Mouse (Mus musculus): Measurements from ENCODE around the gene Ncf1.

The Ncf1 gene

DNA sequence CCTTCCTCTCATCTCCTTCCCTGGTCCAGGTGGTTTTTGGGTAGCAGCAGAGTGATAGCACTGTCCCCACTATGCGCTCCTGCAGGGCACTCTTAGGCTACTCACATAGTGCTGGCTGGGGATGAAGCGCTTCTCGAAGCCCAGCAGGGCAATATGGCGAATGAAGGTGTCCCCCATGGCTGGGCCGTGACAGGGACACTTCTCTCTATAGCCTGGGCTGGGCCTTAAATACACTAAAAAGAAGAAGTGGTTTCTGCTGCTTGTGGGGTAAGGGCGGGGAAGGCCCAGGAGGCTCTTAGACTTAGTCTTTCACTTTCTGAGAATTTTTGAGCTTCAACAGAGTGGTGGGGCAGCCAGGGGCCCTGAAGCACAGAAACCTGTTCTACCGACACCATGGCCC lies at the start of gene Ncf1:
Gene Ncf1 (minus strand): TSS at position 235 of the 400 bp plus-strand sequence.
- no peak for DNase-seq (ENCODE audit: low read depth, low spot score)

DNA sequence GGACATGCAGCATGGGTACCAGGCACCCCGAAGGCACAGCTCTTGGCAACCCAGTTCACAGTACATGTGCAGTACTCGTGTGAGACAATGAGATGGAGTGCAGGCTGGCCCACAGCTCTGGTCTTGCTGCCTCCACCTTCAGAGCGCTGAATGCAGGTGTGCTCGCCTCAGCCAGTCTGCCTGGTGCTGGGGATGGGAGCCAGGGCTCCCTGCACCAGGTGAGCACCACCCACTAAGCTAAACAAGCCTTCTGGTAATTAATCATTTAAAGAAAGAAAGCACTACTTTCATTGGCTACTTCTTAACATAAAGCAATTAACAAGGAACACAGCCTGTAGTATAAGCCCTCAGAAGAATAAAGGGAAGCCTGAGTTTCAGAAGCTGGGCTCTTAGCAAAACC lies 47.7 kb upstream of the Ncf1 start:
- no peak for DNase-seq (ENCODE audit: low read depth, low spot score)

DNA sequence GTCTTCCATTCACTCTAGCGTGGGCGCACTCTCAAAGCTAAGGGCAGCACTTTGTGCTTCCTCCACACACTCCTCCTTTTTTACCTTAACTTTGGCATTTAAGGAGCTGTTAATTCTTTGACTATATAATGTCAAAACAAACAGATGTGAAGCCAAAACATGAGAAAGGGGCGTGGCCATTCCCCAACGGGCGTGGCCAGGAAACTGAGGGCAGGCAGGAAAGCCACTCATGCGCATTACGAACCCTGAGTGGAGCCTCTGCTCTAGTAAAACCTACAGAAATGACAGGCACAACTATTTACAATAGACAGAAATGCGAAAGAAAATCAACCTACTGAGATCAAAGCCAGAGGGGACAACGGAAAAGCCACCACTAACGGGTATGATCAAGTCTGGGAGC lies 46.1 kb upstream of the Ncf1 start:
- DNase-seq (ENCODE audit: low read depth, low spot score): no peak

DNA sequence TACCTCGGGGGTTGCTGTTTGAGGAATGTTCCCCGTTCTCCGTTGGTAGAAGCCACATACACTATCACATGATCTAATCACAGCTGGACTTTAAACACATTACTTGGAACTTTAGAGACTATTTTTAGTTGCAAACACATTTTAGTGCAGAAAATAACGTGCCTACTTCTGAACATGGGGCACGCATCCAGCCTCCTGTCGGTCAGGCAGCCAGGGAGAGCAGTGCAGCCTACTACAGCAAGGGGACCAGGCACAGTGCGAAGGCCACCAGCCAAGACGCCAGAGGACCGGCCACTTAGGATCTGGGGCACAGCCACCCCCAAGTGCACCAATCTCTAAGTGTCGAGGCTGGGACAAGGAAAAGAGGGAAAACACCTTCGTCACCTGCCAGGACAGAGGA lies 45.6 kb upstream of the Ncf1 start:
- no peak for DNase-seq (ENCODE audit: low read depth, low spot score)

DNA sequence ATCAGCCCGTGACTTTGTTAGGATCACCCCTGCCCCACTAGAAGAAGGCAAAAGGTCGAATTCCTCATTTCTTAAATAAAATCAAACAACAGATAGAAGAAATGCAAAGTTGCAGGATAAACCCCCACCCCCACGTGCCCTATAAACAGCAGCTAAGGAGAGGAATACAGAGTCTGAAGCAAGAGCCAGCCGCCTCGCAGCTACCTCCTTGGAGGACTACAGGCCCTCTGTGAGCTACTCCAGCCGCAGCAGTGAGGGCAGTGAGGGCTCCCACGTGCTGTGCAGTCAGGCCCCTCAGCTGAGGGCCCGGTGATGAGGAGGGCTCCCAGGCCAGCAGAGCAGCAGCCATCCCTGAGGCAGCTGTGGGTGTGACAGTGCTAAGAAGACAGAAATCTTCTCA lies 44.3 kb upstream of the Ncf1 start:
- no peak for DNase-seq (ENCODE audit: low read depth, low spot score)

DNA sequence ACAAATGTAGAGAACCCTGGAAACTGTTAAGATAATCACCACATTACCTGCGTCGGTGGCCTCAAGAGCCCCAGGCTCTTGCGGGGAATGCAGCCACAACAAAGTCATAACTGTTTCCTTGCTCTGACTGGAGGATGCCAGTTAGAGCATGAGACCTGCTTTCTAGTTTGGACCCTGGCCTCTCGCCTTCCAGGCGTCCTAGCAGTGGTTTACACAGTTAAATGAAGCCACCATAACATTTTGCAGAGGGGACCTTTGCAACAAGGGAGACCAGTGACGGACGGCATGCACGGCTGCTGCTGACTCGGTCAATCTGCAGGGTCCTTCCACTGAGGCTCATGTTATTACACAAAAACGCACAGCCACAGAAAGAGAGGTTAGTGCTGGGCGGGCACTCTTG lies 43.3 kb upstream of the Ncf1 start:
- DNase-seq (ENCODE audit: low read depth, low spot score): no peak

DNA sequence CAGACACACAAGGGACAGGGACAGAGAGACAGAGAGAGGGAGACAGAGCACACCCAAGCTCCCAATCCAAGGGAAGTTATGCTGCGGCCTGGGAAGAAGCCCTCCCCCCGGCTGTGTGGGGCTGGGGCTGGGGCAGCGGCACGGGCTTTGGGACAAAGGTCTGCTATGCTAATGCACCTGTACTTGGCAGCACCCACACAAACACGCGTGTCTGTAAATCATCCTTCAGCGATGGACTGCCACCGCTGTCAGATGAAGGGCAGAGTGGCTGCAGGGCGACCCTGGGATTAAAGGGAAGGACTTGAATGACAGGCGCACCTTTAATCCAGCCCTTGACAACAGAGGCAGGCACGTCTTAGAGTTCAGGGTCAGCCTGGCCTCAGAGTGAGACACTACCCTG lies 42.0 kb upstream of the Ncf1 start:
- DNase-seq (ENCODE audit: low read depth, low spot score): no peak

DNA sequence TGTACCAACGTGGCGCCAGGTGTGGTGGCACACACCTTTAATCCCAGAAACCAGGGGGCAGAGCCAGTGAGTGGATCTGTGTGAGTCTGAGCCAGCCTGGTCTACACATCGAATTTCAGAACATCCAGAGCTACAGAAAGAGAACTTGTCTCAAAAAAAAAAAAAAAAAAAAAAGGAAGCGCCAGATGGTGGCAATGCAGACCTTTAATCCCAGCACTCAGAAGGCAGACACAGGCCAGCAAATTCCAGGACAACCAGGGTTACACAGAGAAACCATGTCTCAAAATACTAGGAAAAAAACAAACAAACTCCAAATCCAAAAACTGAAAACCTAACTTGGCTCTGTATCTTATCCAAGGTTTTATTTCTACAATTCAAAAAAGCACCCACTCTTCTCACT lies 41.1 kb upstream of the Ncf1 start:
- no peak for DNase-seq (ENCODE audit: low read depth, low spot score)

DNA sequence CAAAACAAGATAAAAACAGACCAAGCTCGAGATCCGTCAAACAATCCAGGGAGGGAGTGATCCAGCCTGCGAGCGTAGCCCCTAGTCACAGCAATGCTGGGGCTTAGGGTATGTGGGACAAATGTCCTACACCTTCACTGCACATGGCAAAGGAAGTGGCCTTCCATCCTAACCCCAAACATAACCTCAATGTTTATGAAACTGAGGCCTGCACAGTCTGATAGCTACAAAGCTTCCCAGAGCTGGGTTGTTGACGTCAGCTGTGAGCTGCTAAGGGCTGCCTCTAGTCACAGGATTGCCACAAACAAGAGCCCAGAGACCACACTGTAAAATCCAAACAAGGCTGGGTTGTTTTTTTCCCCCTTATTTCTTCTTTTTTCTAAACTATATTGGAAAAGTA lies 40.3 kb upstream of the Ncf1 start:
- no peak for DNase-seq (ENCODE audit: low read depth, low spot score)

DNA sequence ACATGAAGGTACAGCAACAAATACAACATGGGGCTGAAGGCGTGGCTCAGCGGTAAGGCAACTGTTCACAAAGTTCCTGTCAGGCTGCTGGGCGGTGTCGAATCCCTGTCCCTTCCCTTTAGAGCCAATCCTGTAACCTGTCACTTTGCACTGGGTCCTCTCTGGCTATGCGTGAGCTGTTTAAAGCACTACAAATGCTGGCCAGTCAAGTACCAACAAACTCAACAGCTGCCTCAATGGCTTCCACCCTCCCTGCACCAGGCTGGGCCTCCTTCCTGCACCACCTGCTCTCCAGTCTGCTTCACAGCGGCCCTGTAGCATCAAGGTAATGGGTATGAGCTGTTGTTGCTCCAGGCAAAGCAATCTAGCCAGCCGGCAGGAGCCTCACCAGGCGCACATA lies 39.3 kb upstream of the Ncf1 start:
- no peak for DNase-seq (ENCODE audit: low read depth, low spot score)

DNA sequence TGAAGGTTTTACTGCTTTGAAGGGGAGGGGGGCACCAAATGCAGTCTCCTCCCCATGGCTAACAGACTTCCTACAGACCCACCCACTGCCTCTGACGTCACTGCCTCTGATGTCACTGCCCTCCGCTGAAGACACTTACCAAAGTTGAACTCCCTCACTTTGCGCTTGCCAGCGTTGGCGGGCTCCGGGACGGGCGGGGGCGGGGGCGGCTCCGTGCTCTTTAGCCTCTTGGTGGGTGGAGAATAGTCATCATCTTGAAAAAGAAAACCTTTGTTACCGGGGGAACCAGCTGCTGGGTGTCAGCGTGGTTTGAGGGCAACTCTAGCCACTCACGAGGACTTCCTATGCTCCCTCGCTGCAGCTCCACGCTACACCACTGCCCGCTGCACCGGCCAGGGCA lies 37.0 kb upstream of the Ncf1 start:
- no peak for DNase-seq (ENCODE audit: low read depth, low spot score)

DNA sequence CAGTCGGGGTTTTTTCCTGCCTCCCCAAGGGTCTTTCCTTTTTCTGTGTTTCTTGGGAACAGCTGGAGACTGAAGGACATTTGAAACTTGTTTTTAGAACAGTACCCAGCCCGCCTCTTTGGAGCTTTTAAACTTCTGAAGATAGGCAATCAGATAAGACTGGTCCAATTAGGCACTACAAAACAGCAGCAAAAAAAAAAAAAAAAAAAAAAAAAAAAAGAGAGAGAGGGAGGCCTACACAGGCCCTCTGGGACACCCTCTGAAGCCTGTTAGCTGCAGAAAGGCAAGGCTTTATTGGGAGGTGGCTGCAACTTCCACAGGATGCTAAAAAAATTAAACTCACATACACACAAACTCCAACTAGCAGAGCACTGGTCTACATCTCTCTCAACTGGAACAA lies 36.5 kb upstream of the Ncf1 start:
- no peak for DNase-seq (ENCODE audit: low read depth, low spot score)

DNA sequence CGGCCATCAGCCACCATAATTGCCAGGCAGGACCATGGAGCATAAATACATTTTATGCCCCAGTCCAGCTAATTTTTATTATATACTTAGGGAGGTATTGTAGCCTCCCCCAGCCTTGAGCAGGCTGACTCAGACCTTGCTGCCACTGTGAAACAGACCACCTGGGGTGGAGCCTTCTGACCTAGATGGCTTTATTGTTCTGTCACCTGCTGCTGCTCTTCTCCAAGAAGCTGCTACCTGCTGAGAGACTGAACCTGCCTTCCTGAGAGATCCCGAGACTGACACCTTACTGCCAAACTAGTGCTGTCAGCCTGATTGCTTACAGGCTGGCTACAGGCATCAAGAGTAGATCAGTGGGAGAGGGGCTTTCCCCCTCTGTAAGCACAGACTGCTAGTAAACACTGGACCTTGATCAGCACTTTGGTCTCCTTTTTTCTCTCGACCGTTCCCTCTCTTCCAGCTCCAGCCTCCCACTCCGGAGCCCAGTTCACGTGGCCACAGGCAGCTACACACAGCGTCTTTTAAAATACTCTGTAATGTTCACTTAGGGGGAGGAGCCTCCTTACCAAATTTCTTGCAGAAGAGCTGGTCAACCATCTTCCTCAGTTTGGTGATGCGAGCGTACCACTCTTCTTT lies 30.7 kb upstream of the Ncf1 start:
- no peak for DNase-seq (ENCODE audit: low read depth, low spot score)

DNA sequence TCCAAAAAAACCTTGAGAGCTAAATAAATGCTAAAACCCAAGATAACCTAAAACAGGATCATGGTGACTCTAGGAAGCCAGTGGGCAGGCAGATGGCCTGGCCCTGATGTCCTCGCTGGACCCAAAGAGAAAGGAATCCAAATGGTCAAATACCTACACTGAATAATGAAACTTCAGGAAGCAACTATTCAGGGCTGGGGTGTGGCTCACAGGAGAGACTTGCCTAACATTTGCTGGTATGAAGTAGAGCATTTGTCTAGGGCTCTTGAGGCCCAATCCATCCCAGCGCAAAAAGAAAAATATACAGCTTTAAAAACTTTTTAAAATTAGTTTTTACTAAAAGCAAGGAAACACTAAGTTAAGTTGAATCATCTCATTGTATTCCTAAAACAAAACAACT lies 29.5 kb upstream of the Ncf1 start:
- no peak for DNase-seq (ENCODE audit: low read depth, low spot score)

DNA sequence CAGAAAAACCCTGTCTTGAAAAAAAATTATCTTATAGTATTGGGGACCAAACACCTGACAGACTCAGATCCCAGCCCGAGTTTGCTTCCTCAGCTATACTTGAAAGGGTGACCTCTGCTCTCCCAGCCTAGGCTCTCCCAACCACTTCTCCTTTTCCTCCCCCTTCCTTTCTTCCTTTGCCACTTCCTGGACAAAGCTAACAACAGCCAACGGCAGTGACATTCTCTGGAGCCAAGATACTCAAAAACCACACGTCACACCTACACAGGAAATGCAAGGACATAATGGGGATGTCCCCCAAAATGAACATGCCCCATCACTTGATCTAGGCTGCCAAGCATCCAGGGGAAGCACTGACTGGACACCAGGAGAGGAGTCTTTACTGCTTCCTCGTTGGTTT lies 29.0 kb upstream of the Ncf1 start:
- no peak for DNase-seq (ENCODE audit: low read depth, low spot score)

DNA sequence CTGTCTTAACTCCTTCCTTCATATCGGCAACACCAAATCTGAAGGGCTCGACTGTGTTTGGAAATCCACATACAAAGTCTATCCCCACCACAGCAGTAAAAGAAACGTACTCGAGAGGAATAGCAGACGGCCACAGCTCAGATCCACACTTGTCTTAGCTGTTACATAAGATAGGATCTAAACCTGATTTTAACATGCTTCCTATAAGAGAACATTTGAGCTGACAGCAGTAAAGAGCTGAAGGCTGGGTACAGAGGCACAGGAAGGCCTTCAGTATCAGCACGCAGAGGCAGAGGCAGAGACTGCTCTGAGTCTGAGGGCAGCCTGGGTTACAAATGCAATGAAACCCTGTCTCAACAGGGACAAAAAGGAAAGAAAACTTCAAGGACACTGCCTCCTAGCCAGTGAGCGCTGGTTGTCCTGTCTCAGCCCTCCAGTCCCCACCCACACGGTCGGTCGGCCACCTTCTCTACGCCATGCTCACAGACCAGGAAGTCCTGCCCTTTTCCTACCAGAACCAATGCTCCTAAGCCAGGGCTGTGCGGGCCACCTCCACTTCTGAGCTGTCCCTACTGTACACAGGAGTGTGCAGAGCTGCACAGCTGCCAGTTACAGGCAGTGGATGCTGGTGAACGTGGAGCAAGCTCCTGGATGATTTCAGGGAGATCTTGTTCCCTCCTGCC lies 28.1 kb upstream of the Ncf1 start:
- DNase-seq (ENCODE audit: low read depth, low spot score): no peak

DNA sequence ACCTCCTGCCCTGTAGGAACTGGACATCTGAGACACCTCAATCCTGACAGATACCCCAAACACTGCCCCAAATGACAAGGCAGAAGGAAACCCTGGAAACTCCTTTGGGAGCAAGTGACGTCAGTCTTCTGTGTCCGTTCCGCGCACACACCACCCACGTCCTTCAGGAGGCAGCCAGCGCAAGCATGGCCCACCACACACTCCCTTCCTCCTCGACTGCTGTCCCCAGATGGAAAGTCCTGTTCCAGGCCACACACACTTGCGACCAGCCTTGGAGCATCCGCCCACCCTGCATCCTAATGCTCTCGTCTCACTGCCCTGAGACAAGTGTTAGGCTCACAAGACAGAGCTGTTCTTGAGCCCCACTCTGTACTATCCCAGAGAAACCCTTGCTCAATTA lies 25.9 kb upstream of the Ncf1 start:
- no peak for DNase-seq (ENCODE audit: low read depth, low spot score)

DNA sequence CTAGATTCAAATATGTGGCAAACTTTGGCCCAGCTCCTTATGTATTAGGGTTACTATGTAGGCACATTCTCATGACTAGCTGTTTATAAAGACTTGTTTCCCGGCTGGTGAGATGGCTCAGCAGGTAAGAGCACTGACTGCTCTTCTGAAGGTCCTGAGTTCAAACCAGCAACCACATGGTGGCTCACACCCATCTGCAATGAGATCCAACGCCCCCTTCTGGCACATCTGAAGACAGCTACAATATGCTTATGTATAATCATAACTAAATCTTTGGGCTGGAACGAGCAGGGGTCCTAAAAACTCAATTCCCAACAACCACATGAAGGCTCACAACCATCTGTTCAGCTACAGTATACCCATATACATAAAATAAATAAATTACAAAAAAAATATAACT lies 24.4 kb upstream of the Ncf1 start:
- DNase-seq (ENCODE audit: low read depth, low spot score): no peak

DNA sequence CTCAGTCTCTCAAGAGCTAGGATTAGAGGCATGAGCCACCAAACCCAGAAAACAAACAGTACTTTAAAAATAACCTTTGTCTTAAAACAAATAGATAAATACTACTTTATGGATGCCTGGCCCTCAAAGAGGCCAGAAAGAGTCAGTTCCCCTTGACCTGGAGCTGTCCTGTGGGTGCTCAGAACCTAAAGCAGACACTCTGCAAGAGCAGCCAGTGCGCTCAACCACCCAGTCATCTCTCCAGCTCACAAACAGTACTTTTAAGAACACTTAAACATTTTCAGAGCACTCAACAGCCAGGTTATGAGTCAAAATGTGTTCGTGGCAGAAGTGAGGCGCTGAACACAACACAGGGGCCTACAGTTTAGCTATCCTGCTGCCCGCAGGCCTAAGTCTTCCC lies 21.7 kb upstream of the Ncf1 start:
- no peak for DNase-seq (ENCODE audit: low read depth, low spot score)

DNA sequence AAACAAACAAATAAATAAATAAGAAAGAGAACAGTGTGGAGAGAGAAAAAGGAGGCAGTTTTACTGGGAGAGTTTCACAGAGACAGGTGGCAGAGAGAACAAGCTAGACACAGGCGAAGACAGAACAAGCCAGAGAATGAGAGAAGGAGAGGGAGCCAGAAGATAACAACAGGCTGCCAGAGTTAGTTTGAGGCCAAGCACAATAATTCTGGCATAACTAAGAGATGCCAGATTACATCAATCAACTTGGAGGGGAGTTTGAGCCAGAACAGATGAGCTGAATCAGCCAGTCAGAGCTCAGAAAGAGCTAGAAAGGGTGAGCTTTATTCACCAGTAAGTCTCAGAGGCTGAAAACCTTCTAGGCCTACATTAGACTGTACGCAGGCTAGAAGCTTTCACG lies 21.2 kb upstream of the Ncf1 start:
- no peak for DNase-seq (ENCODE audit: low read depth, low spot score)

DNA sequence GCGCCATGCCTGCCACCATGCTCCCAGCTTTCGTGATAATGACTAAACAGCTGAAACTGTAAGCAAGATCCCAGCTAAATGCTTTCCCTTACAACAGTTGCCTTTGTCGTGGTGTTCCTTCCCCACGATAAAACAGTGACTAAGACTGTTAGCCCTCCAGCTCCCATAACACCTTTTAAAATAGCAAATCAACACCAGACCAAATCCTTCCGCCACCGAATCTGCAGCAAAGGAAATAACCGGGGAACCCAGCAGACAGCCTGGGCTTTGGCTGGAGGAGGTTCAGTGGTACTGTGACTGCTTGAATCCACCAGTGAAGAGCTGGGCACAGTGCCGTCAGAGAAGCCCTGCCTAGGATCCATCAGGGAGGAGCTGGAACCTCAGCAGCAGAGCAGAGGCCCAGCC lies 19.8 kb upstream of the Ncf1 start:
- DNase-seq (ENCODE audit: low read depth, low spot score): no peak

DNA sequence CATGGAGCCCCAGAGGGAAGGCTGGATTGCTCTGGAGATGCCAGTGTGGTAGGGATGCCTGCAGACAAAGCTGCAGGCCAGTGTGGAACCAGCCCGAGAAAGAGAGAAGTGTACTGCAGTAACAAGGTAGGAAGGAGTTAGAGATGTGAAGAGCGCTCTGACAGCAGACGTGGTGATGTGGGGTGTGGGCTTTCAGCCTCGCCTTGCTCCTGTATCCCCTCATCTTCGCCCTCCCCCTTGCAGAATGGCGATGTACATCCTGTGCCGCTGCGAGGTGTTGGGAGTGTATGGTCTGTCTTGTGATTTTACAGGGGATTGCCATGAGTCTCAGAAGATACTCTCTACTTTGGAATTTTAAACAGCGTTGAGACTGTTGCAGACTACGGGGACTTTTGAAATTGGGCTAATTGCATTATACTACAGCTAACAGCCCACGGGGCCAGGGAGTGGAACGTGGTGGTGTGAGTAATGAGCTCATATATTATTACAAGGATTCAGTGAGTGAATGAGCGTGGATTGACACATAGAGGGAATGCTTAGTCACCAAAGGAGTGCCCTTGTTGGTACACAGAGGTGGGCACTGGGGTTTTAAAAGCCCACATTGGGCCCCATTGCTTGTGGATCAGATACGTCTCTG lies 19.3 kb upstream of the Ncf1 start:
- no peak for DNase-seq (ENCODE audit: low read depth, low spot score)

DNA sequence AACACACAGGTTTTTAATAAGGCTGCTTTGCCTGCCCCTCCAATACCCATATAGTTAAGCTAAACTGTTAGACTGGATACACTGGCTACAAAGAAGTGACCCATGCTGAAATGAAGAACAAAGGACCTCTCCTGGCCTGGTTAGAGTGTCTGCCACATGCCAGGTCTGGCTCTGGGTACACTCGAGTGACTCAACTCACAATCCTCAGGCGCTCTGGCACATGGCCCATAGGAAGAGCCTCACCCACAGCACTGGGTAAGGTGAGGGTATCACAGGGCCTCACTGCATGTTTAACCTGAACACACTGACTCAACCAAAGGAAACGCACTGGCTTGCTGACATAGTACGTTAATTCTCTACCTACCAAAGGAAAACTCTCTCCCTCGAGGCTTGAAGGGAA lies 16.7 kb upstream of the Ncf1 start:
- no peak for DNase-seq (ENCODE audit: low read depth, low spot score)

Measured in retina, adult 2 months (tissue).